Mouse (Mus musculus) frontal cortex, postnatal 14 days (tissue): ENCODE measurements around the gene Fhad1.

Experiments
- DNase-seq, 2 experiments: peaks; one replicate each; pipeline ENCODE4 v3.0.0; 2022; ENCODE audit warnings: low spot score in 2 of 2

Fhad1 gene

GRCm38 (mm10) chr4:141931526-141931925 is 83.4 kb downstream of the Fhad1 start:
- no peak for DNase-seq

- no peak for DNase-seq
Measured at GRCm38 (mm10) chr4:141930001-141930400, 84.9 kb downstream of the Fhad1 start.

DNA sequence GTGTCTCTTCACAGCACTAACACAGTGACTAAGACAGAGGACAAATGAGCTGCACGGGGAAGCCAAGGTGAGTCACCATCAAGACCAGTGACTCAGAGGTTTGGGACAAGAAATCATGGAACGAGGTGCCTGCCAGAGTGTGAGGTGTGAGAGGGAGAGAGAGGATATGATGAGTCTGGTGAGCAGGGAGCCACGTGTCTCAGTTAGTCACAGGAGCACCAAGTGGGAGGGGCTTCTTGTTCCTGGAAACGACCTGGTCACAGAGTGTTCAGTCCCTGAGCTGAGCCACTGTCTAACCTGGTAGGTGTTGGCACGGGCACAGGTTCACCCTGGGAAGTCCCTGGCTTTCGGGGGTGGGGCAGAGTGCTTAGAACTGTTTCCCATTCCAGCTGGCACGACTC is 86.0 kb downstream of the Fhad1 start:
- no peak for DNase-seq

DNA sequence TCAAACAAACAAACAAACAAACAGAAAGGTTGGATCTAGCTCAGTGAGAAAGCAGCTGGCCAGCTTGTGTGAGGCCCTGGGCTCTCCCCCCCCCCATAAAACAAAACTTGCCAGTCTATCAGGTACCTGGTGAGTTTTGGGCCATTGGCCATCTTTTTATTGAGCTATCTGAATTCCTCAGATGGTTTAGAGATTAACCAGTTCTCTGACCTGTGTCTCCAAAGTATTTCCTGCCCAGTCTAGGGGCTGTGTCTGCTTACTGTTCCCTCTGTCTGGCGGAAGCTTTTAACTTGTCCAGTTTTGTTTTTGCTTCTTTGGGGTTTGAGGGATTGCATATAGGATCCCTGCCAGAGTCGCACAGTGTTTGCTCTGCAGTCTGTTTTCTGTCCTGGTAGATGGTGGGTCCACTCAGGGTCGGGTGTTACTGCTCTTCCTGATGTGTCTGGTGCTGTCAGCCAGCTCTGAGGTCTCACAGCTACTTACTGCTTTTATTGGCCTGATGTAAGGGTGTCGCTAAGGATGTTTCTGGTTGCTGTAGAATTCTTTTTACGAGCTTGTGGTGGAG is 89.0 kb downstream of the Fhad1 start:
- no peak for DNase-seq

- DNase-seq, result no peak
Measured at GRCm38 (mm10) chr4:141923961-141924360, 90.9 kb downstream of the Fhad1 start.

DNA sequence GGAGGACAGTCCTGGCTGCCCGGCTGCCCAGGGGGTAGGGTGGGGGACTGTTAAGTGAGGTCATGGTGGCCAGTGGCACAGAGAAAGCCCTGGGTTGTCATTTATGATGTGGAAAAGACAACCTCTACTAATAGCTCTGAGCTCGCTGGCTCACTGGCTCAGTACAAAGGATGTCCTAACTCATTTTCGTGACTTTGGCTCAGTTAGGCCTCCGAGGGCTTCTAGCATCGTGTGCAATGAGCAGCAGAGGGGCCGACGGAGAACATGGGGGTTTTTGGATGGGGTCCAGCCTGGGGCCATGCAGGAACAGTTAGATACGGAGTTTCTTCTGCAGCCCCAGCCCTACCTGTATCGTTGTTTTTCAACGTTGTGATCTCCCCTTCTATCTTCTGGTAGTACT is 94.5 kb downstream of the Fhad1 start:
- no peak for DNase-seq

GRCm38 (mm10) chr4:141917735-141918419 is 97.0 kb downstream of the Fhad1 start:
- DNase-seq, result no peak

- DNase-seq, result no peak
Measured at GRCm38 (mm10) chr4:141914040-141914439, 100.8 kb downstream of the Fhad1 start.

- no peak for DNase-seq
Measured at GRCm38 (mm10) chr4:141913201-141913993, 101.5 kb downstream of the Fhad1 start.

GRCm38 (mm10) chr4:141904710-141905109 is 110.2 kb downstream of the Fhad1 start:
- no peak for DNase-seq

DNA sequence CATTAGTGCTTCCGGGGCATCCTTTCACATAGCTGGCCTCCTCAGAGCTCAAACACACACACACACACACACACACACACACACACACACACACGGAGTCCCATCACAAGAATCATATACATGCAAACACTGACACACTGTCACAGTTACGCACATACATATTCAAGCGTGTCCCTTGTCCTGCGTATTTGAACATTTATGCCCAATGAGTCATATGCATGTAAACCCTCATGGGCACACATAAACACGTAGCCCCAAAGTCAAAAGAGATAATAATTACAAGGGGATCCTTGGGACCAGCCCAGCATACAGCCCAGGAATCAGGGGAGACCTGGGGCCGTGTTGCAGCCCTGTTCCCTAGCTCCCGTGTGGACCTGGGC is 112.4 kb downstream of the Fhad1 start:
- DNase-seq, result no peak

- no peak for DNase-seq
Measured at GRCm38 (mm10) chr4:141901711-141902478, 113.0 kb downstream of the Fhad1 start.

- DNase-seq, result no peak
Measured at GRCm38 (mm10) chr4:141900421-141900820, 114.5 kb downstream of the Fhad1 start.

- DNase-seq, result no peak
Measured at GRCm38 (mm10) chr4:141899936-141900335, 114.9 kb downstream of the Fhad1 start.

DNA sequence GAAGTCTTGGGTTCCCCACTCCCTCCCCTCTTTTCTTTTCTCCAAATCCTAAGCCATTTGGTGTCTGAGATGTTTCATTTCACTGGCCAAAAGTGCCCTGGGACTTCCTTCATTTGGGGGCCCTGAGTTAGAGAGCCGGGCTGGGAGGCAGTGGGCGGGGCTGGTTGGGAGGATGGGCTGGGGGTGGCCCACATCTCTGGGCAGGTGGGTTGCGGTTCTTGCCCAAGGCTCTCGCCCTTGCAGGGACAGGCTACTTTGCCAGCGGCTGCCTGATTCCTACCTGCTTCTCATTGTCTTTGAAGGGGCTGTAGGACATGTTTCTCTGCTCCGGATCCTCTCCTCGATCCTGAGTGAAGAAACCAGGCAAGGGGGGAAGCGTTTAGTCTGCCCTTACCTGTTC is 116.0 kb downstream of the Fhad1 start:
- no peak for DNase-seq

DNA sequence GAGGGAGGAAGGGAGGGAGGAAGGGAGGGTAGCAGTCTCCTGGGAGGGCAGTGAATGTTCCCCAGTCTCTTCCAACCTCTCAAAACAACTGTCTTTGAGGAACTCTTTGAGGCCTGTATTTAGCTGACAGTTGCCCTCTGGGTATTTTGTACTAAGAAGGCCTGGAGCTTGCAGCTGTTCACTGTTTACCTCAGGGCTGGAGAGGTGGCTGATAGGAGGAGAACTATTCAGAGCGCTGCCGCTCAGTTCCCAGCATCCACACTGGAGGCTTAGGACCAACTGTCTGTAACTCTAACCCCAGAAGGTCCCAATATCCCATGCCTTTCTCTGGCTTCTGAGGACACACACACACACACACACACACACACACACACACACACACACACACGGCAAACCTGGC is 117.0 kb downstream of the Fhad1 start:
- DNase-seq, result no peak

DNA sequence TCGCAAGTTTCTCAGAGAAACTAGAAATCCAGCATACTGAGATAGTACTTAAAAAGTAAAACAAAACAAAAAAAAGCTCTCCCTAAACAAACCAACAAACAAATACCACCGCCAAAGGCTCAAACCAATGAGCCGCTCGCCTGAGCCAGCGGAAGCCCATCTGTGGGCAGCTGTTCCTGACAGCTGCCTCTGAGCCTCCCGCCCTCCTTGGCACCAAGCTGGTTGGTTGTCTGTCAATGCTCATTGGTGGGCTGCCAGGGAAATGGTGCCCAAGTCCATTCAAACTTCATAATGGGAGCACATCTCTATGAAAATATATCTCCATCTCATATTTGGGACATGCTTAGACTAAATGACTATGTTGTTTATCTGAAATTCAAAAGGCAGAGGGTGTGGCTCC is 117.7 kb downstream of the Fhad1 start:
- no peak for DNase-seq

DNA sequence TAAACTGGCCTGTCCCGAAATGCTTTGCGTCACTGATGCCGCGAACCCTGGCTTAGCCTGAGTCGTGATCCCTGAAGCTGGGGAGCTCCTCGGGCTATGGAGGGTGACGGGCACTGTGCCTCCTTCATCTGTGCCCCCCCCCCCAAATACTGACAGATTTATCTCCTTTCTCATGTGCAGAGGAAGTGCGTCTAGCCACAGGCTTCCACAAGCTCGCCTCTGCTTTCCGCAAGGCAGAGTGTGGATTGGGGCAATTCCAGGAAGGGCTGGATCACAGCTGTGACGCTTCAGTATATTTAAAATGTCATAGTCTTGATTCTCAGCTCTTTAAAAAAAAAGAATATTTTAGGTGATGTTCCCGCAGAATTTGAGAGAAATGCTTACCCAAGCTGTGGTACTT is 119.1 kb downstream of the Fhad1 start:
- DNase-seq, result no peak

- DNase-seq, result no peak
Measured at GRCm38 (mm10) chr4:141893157-141893784, 121.6 kb downstream of the Fhad1 start.

DNA sequence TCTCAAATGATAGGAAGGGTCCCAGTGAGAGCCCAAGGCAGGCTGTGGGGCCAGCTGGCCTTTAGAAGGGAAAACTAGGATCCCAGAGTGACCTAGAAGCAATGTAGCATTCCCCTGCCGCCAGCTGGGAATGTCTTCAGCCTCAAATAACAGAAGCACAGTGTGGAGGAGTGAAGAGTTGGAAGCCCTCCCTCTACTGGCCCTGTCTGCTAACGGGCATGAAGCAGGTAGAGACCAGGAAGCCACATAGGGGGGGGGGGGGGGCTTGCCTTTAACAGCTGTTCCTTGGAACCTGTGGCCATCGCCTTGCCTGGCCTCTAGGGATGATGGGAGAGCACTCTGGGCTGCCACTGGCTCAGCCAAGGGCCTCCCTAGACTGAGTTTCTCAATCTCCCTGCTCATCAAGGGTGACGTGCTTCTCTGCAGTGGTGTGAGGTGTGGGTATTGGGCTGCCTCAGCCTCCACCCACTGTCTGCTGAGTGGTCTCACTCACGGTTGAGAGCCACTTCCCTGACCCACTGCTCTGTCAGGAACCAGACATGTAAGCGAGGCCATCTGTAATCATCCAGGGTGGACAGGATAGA is 128.4 kb downstream of the Fhad1 start:
- no peak for DNase-seq

DNA sequence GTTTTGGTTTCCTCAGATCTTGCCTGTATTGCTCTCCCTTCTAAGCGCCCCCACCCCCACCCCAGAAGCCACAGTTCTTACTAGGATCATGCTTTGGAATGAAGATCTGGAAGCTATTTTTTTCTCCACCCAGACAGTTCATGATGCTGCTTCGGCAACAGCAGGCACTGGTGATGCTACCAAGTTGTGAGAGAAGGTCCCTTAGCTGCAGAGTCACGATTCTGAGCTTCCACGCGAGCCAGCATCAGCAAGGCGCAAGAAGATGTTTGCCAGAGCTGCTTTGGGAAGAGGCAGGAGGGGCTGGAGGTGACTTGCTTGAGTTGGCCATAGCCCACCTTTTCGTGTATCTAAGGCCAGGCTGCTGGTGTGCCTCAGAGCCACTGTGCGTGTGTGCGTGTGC is 129.4 kb downstream of the Fhad1 start:
- no peak for DNase-seq
